Mouse (Mus musculus): Measurements from ENCODE around the gene Cfp. TPM values are rescaled to one million over a fixed set of nuclear protein-coding genes. Genes with fewer than 3 reads are reported as not detected.

Gene Cfp
- polyA plus RNA-seq, 1 experiment, result 1.7 TPM

- TF ChIP-seq MAX (IDR thresholded peaks at IDR 0.05; ENCODE audit: low read depth) (no peak), POLR2AphosphoS2 (IDR thresholded peaks at IDR 0.05; ENCODE audit: insufficient read length, low read depth) (no peak), TCF12 (IDR thresholded peaks at IDR 0.05; ENCODE audit: insufficient read depth, poor library complexity, severe bottlenecking) (no peak), MYOD1 (IDR thresholded peaks at IDR 0.05; ENCODE audit: control insufficient read depth in 1 of 3, insufficient read length in 2 of 3, low read depth in 2 of 3) (no peak), REST (IDR thresholded peaks at IDR 0.05; ENCODE audit: insufficient read depth, insufficient read length) (no peak), USF1 (IDR thresholded peaks at IDR 0.05; ENCODE audit: low read depth) (no peak), TCF3 (IDR thresholded peaks at IDR 0.05; ENCODE audit: insufficient read length, low read depth) (no peak)
- H3K4me3 ChIP-seq, result peak overlapping the region; percentile 21
- no peaks in the 10 kb centered on the region for H3K27me3 ChIP-seq (ENCODE audit: control insufficient read depth, insufficient read depth, insufficient read length)
- peak overlapping the region; percentile 64 for H3K4me2 ChIP-seq (ENCODE audit: low read depth)
- H3K36me3 ChIP-seq (ENCODE audit: control insufficient read depth, insufficient read depth), result no peaks in the 10 kb centered on the region
- H3K79me2 ChIP-seq (ENCODE audit: control insufficient read depth, insufficient read depth), result no peaks in the 10 kb centered on the region
- H3ac ChIP-seq (ENCODE audit: control insufficient read depth, insufficient read length), result no peak overlapping the region
These were observed 10.0 kb downstream of the Cfp start for GRCm38 (mm10) chrX:20921366-20921765.

GRCm38 (mm10) chrX:20920844-20921364 is 10.5 kb downstream of the Cfp start, which contains the start of gene Syn1:
Gene Syn1, minus strand, starts transcription at chrX:20921004.
- TF ChIP-seq MYOG (IDR thresholded peaks at IDR 0.05; ENCODE audit: control insufficient read depth in 1 of 3, insufficient read depth in 1 of 3, insufficient read length in 2 of 3, low read depth in 2 of 3) (peak in 1 of 3 experiments; percentile 3), USF1 (IDR thresholded peaks at IDR 0.05; ENCODE audit: low read depth) (no peak), REST (IDR thresholded peaks at IDR 0.05; ENCODE audit: insufficient read depth, insufficient read length) (peak; percentile 90), MAX (IDR thresholded peaks at IDR 0.05; ENCODE audit: low read depth) (no peak), POLR2A (IDR thresholded peaks at IDR 0.05; ENCODE audit: insufficient read length, low read depth) (peak; percentile 69), SRF (IDR thresholded peaks at IDR 0.05; ENCODE audit: control insufficient read depth, insufficient read length, low read depth) (no peak), E2F4 (IDR thresholded peaks at IDR 0.05; ENCODE audit: insufficient read depth) (no peak), POLR2AphosphoS2 (IDR thresholded peaks at IDR 0.05; ENCODE audit: insufficient read length, low read depth) (peak; percentile 55), CEBPB (IDR thresholded peaks at IDR 0.05; ENCODE audit: insufficient read depth, poor library complexity, severe bottlenecking) (no peak), TCF3 (IDR thresholded peaks at IDR 0.05; ENCODE audit: insufficient read length, low read depth) (no peak), MYOD1 (IDR thresholded peaks at IDR 0.05; ENCODE audit: control insufficient read depth in 1 of 3, insufficient read length in 2 of 3, low read depth in 2 of 3) (no peak), TCF12 (IDR thresholded peaks at IDR 0.05; ENCODE audit: insufficient read depth, poor library complexity, severe bottlenecking) (no peak)
- Histone ChIP-seq H3K4me3 (peak within 1 kb of the TSS; percentile 21), H3K79me2 (ENCODE audit: control insufficient read depth, insufficient read depth) (no peaks in the 10 kb centered on the region), H3K36me3 (ENCODE audit: control insufficient read depth, insufficient read depth) (no peaks in the 10 kb centered on the region), H3K27me3 (ENCODE audit: control insufficient read depth, insufficient read depth, insufficient read length) (no peaks in the 10 kb centered on the region), H3K4me2 (ENCODE audit: low read depth) (peak within 1 kb of the TSS; percentile 64), H3ac (ENCODE audit: control insufficient read depth, insufficient read length) (no peak within 1 kb of the TSS)

GRCm38 (mm10) chrX:20920249-20920843 is 11.0 kb downstream of the Cfp start:
- H3K36me3 ChIP-seq (ENCODE audit: control insufficient read depth, insufficient read depth), result no peaks in the 10 kb centered on the region
- H3K79me2 ChIP-seq (ENCODE audit: control insufficient read depth, insufficient read depth), result no peaks in the 10 kb centered on the region
- peak overlapping the region; percentile 21 for H3K4me3 ChIP-seq
- TF ChIP-seq MYOG (IDR thresholded peaks at IDR 0.05; ENCODE audit: control insufficient read depth in 1 of 3, insufficient read depth in 1 of 3, insufficient read length in 2 of 3, low read depth in 2 of 3), result peak in 1 of 3 experiments; percentile 28
- TF ChIP-seq REST (IDR thresholded peaks at IDR 0.05; ENCODE audit: insufficient read depth, insufficient read length), result no peak
- peak in 1 of 3 experiments; percentile 1 for TF ChIP-seq MYOD1 (IDR thresholded peaks at IDR 0.05; ENCODE audit: control insufficient read depth in 1 of 3, insufficient read length in 2 of 3, low read depth in 2 of 3)
- H3ac ChIP-seq (ENCODE audit: control insufficient read depth, insufficient read length), result no peak overlapping the region
- H3K4me2 ChIP-seq (ENCODE audit: low read depth), result peak overlapping the region; percentile 64
- H3K27me3 ChIP-seq (ENCODE audit: control insufficient read depth, insufficient read depth, insufficient read length), result no peaks in the 10 kb centered on the region

- no peaks in the 10 kb centered on the region for H3K79me2 ChIP-seq (ENCODE audit: control insufficient read depth, insufficient read depth)
- H3K4me3 ChIP-seq, result no peak overlapping the region
- H3K4me2 ChIP-seq (ENCODE audit: low read depth), result peak overlapping the region; percentile 32
- TF ChIP-seq E2F4 (IDR thresholded peaks at IDR 0.05; ENCODE audit: insufficient read depth) (no peak), POLR2AphosphoS2 (IDR thresholded peaks at IDR 0.05; ENCODE audit: insufficient read length, low read depth) (no peak), TCF3 (IDR thresholded peaks at IDR 0.05; ENCODE audit: insufficient read length, low read depth) (no peak), USF1 (IDR thresholded peaks at IDR 0.05; ENCODE audit: low read depth) (no peak), POLR2A (IDR thresholded peaks at IDR 0.05; ENCODE audit: insufficient read length, low read depth) (no peak), CEBPB (IDR thresholded peaks at IDR 0.05; ENCODE audit: insufficient read depth, poor library complexity, severe bottlenecking) (no peak), MYOG (IDR thresholded peaks at IDR 0.05; ENCODE audit: control insufficient read depth in 1 of 3, insufficient read depth in 1 of 3, insufficient read length in 2 of 3, low read depth in 2 of 3) (no peak), MYOD1 (IDR thresholded peaks at IDR 0.05; ENCODE audit: control insufficient read depth in 1 of 3, insufficient read length in 2 of 3, low read depth in 2 of 3) (no peak), REST (IDR thresholded peaks at IDR 0.05; ENCODE audit: insufficient read depth, insufficient read length) (no peak), TCF12 (IDR thresholded peaks at IDR 0.05; ENCODE audit: insufficient read depth, poor library complexity, severe bottlenecking) (no peak), SRF (IDR thresholded peaks at IDR 0.05; ENCODE audit: control insufficient read depth, insufficient read length, low read depth) (no peak), MAX (IDR thresholded peaks at IDR 0.05; ENCODE audit: low read depth) (no peak)
- H3K36me3 ChIP-seq (ENCODE audit: control insufficient read depth, insufficient read depth), result no peaks in the 10 kb centered on the region
- no peak overlapping the region for H3ac ChIP-seq (ENCODE audit: control insufficient read depth, insufficient read length)
- no peaks in the 10 kb centered on the region for H3K27me3 ChIP-seq (ENCODE audit: control insufficient read depth, insufficient read depth, insufficient read length)
These were observed 16.3 kb downstream of the Cfp start for GRCm38 (mm10) chrX:20915075-20915474.

GRCm38 (mm10) chrX:20913726-20914125 is 17.6 kb downstream of the Cfp start:
- Histone ChIP-seq H3K36me3 (ENCODE audit: control insufficient read depth, insufficient read depth) (no peaks in the 10 kb centered on the region), H3K4me2 (ENCODE audit: low read depth) (no peak overlapping the region), H3ac (ENCODE audit: control insufficient read depth, insufficient read length) (no peak overlapping the region), H3K4me3 (no peak overlapping the region), H3K27me3 (ENCODE audit: control insufficient read depth, insufficient read depth, insufficient read length) (no peaks in the 10 kb centered on the region), H3K79me2 (ENCODE audit: control insufficient read depth, insufficient read depth) (no peaks in the 10 kb centered on the region)
- TF ChIP-seq CEBPB (IDR thresholded peaks at IDR 0.05; ENCODE audit: insufficient read depth, poor library complexity, severe bottlenecking) (no peak), TCF3 (IDR thresholded peaks at IDR 0.05; ENCODE audit: insufficient read length, low read depth) (no peak), REST (IDR thresholded peaks at IDR 0.05; ENCODE audit: insufficient read depth, insufficient read length) (no peak), POLR2A (IDR thresholded peaks at IDR 0.05; ENCODE audit: insufficient read length, low read depth) (no peak), TCF12 (IDR thresholded peaks at IDR 0.05; ENCODE audit: insufficient read depth, poor library complexity, severe bottlenecking) (no peak), POLR2AphosphoS2 (IDR thresholded peaks at IDR 0.05; ENCODE audit: insufficient read length, low read depth) (no peak), MAX (IDR thresholded peaks at IDR 0.05; ENCODE audit: low read depth) (no peak), MYOG (IDR thresholded peaks at IDR 0.05; ENCODE audit: control insufficient read depth in 1 of 3, insufficient read depth in 1 of 3, insufficient read length in 2 of 3, low read depth in 2 of 3) (no peak), USF1 (IDR thresholded peaks at IDR 0.05; ENCODE audit: low read depth) (no peak), MYOD1 (IDR thresholded peaks at IDR 0.05; ENCODE audit: control insufficient read depth in 1 of 3, insufficient read length in 2 of 3, low read depth in 2 of 3) (no peak), E2F4 (IDR thresholded peaks at IDR 0.05; ENCODE audit: insufficient read depth) (no peak)

Data from myocyte (in vitro differentiated cells).